Comparison of ENCODE assay signal across 1 mouse cellular context in genomic region chr2:30794179-30795108, GRCm38 (mm10).
A peak's percentile ranks its signal among the peaks of the same experiment; 100 is the strongest.
TF ChIP-seq lines count a peak whose summit lies in the region.

No protein-coding gene starts in this region.

TF ChIP-seq in CH12.LX, 34 proteins besides CTCF, POLR2A, EP300 and RAD21 (continued from another document):
- TF ChIP-seq NELFE (IDR thresholded peaks at IDR 0.05; ENCODE audit: low read depth, low read length) (0 out of 2 replicates have a peak, but pooled peaks have one; percentile 50), CHD1 (IDR thresholded peaks at IDR 0.05; ENCODE audit: low read depth, low read length) (no peak), HCFC1 (IDR thresholded peaks at IDR 0.05; ENCODE audit: low read depth, low read length) (peak; percentile 45; the same call in 1 of the 2 replicates), ZC3H11A (IDR thresholded peaks at IDR 0.05; ENCODE audit: low read depth, low read length) (peak; percentile 94), ZNF384 (IDR thresholded peaks at IDR 0.05; ENCODE audit: low read depth, low read length) (no peak), SMC3 (IDR thresholded peaks at IDR 0.05; ENCODE audit: low read depth, low read length) (peak; percentile 95), UBTF (IDR thresholded peaks at IDR 0.05; ENCODE audit: low read depth, low read length) (no peak), MXI1 (IDR thresholded peaks at IDR 0.05; ENCODE audit: low read depth, low read length) (peak; percentile 69), SIN3A (IDR thresholded peaks at IDR 0.05; ENCODE audit: low read length) (peak; percentile 68), TCF12 (IDR thresholded peaks at IDR 0.05; ENCODE audit: low read depth, low read length) (no peak), ZMIZ1 (IDR thresholded peaks at IDR 0.05; ENCODE audit: low read depth, low read length) (no peak; the same call in 1 of the 2 replicates), MEF2A (IDR thresholded peaks at IDR 0.05; ENCODE audit: borderline replicate concordance, low read depth, low read length) (peak; percentile 28; the same call in 1 of the 2 replicates), POLR2AphosphoS2 (IDR thresholded peaks at IDR 0.05; ENCODE audit: low read depth, low read length) (no peak), ETS1 (conservative IDR thresholded peaks at IDR 0.05; ENCODE audit: low read depth, low read length) (peak; percentile 30; the same call in 1 of the 2 replicates), JUND (conservative IDR thresholded peaks at IDR 0.05; ENCODE audit: low read depth, low read length) (no peak), JUN (IDR thresholded peaks at IDR 0.05; ENCODE audit: insufficient read depth, low read depth, low read length) (no peak), MAFK (IDR thresholded peaks at IDR 0.05; ENCODE audit: insufficient replicate concordance, low read length) (no peak), CHD2 (IDR thresholded peaks at IDR 0.05; ENCODE audit: low read length) (no peak), PAX5 (IDR thresholded peaks at IDR 0.05; ENCODE audit: low read length) (no peak), ZKSCAN1 (IDR thresholded peaks at IDR 0.05; ENCODE audit: borderline replicate concordance, low read depth, low read length) (no peak), USF1 (IDR thresholded peaks at IDR 0.05; ENCODE audit: low read depth, low read length) (no peak), USF2 (conservative IDR thresholded peaks at IDR 0.05; ENCODE audit: low read depth, low read length) (no peak), IRF4 (IDR thresholded peaks at IDR 0.05; ENCODE audit: low read depth, low read length) (peak; percentile 52; the same call in 1 of the 2 replicates), GABPA (IDR thresholded peaks at IDR 0.05; ENCODE audit: insufficient replicate concordance, low read depth, low read length) (no peak), MAX (IDR thresholded peaks at IDR 0.05; ENCODE audit: low read length) (peak; percentile 53; the same call in 1 of the 2 replicates), MYC (IDR thresholded peaks at IDR 0.05; ENCODE audit: low read depth, low read length) (0 out of 2 replicates have a peak, but pooled peaks have one; percentile 10), MAZ (IDR thresholded peaks at IDR 0.05; ENCODE audit: low read depth, low read length) (peak; percentile 77; the same call in 1 of the 2 replicates), ELF1 (IDR thresholded peaks at IDR 0.05; ENCODE audit: low read depth, low read length) (0 out of 2 replicates have a peak, but pooled peaks have one; percentile 15), RCOR1 (conservative IDR thresholded peaks at IDR 0.05; ENCODE audit: low read depth, low read length) (no peak), KAT2A (IDR thresholded peaks at IDR 0.05; ENCODE audit: insufficient replicate concordance, low read length) (no peak), E2F4 (IDR thresholded peaks at IDR 0.05; ENCODE audit: insufficient replicate concordance, low read depth, low read length) (no peak), TBP (conservative IDR thresholded peaks at IDR 0.05; ENCODE audit: low read depth, low read length) (no peak), NRF1 (IDR thresholded peaks at IDR 0.05; ENCODE audit: low read depth, low read length) (no peak; the same call in 1 of the 2 replicates)
